Mouse (Mus musculus): ENCODE results near the gene Ankrd23. TPM values are rescaled to one million over a fixed set of nuclear protein-coding genes. Genes with fewer than 3 reads are reported as not detected.

Ankrd23 gene
- polyA plus RNA-seq, 1 experiment from 2014 or later = 23.7 TPM

Small RNA genes within 50 kb of the gene (microRNA-seq; reads per million reads assigned to microRNA genes)
- gene Gm47280 = not detected

Other genes with a start within 250 kb of the Ankrd23 start
- gene Arid5a, start 229.2 kb downstream of the Ankrd23 start, polyA plus RNA-seq (2015; fragmentation: Nextera tagmentation; extraction: Ambion mirVana) = 6.3 and 7.2 TPM in 2 replicates
- 50.6 and 51.0 TPM in 2 replicates for gene Kansl3, start 167.7 kb downstream of the Ankrd23 start, polyA plus RNA-seq (2015; fragmentation: Nextera tagmentation; extraction: Ambion mirVana)
- gene Fer1l5, start 164.6 kb downstream of the Ankrd23 start, polyA plus RNA-seq (2015; fragmentation: Nextera tagmentation; extraction: Ambion mirVana) = 1.1 and 1.3 TPM in 2 replicates
- 53.4 TPM in 2 replicates for gene Lman2l, start 91.6 kb downstream of the Ankrd23 start, polyA plus RNA-seq (2015; fragmentation: Nextera tagmentation; extraction: Ambion mirVana)
- gene Cnnm4, start 65.3 kb downstream of the Ankrd23 start, polyA plus RNA-seq (2015; fragmentation: Nextera tagmentation; extraction: Ambion mirVana) = 15.6 and 16.2 TPM in 2 replicates
- gene Cnnm3, start 25.0 kb downstream of the Ankrd23 start, polyA plus RNA-seq (2015; fragmentation: Nextera tagmentation; extraction: Ambion mirVana) = 3.4 and 3.8 TPM in 2 replicates
- not detected in 2 replicates for gene Gm42417, start 2.5 kb upstream of the Ankrd23 start, polyA plus RNA-seq (2015; fragmentation: Nextera tagmentation; extraction: Ambion mirVana)
- 27.3 and 28.6 TPM in 2 replicates for gene Ankrd39, start 10.6 kb upstream of the Ankrd23 start, polyA plus RNA-seq (2015; fragmentation: Nextera tagmentation; extraction: Ambion mirVana)
- 22.5 and 24.2 TPM in 2 replicates for gene Sema4c, start 21.5 kb upstream of the Ankrd23 start, polyA plus RNA-seq (2015; fragmentation: Nextera tagmentation; extraction: Ambion mirVana)
- 0.81 and 2.2 TPM in 2 replicates for gene Fam178b, start 146.3 kb upstream of the Ankrd23 start, polyA plus RNA-seq (2015; fragmentation: Nextera tagmentation; extraction: Ambion mirVana)
- 510 and 517 TPM in 2 replicates for gene Cox5b, start 154.6 kb upstream of the Ankrd23 start, polyA plus RNA-seq (2015; fragmentation: Nextera tagmentation; extraction: Ambion mirVana)
- 0.21 and 0.25 TPM in 2 replicates for gene 4933424G06Rik, start 173.3 kb upstream of the Ankrd23 start, polyA plus RNA-seq (2015; fragmentation: Nextera tagmentation; extraction: Ambion mirVana)
- gene Actr1b, start 177.5 kb upstream of the Ankrd23 start, polyA plus RNA-seq (2015; fragmentation: Nextera tagmentation; extraction: Ambion mirVana) = 99.2 and 103 TPM in 2 replicates
- gene Zap70, start 224.9 kb upstream of the Ankrd23 start, polyA plus RNA-seq (2015; fragmentation: Nextera tagmentation; extraction: Ambion mirVana) = 0.62 and 0.73 TPM in 2 replicates

Data from embryonic facial prominence, embryonic 13.5 days (tissue).